Mouse (Mus musculus) testis, postnatal 14 days (tissue): Measurements from ENCODE around the gene Irs1.

Experiments
- DNase-seq: peaks from one replicate; pipeline ENCODE4 v3.0.0; 2021; ENCODE audit warnings: low spot score

Gene Irs1

DNA sequence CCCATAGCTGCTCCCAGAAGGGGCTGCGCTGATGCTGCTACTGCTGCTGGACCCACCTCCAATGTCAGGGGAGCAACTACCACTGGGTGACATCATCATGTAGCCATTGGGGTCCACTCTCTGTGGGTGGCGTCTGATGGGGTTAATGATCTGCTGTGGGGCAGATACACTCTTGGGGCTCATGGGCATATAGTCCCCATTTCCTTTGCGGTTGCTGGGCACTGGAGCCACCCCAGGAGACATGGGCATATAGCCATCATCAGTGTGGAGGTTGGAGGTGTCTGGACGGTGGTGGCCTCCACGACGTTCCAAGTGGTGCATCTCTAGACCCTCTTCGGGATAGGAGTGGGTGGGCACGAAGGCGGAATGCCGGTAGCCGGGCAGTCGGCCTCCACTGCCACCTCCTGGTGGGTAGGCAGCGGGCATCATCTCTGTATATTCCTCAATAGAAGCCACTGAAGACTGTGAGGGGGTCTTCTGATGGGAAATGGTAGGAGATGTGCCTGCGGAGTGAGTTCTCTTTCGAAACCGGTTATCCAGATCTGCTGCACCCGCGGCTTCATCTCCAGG, 2.7 kb downstream of the Irs1 start:
- DNase-seq, result no peak

DNA sequence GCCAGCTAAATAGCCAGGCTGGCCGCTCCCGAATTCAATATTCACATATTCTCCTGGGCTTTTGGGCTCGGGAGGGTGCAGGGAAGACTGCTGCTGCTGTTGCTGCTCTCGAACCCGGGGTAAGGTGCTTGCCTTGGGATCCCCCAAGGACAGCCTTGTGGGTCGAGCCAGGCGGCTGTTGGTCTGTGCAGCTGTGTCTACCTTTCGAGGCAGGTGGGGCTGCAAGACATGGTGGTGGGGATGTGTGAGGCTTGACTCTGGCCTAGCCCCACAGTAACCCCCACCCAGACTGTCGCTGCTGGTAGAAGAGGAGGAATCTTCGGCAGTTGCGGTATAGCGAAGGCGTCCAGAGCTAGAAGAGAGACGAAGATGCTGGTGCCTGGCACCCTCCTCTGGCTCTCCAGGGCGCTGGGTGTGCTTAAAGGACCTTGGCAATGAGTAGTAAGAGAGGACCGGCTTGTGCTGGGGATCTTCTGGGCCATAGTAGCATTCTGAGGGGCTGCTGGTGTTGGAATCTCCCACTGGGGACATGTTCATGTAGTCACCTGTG, 3.4 kb downstream of the Irs1 start:
- DNase-seq, result no peak

DNA sequence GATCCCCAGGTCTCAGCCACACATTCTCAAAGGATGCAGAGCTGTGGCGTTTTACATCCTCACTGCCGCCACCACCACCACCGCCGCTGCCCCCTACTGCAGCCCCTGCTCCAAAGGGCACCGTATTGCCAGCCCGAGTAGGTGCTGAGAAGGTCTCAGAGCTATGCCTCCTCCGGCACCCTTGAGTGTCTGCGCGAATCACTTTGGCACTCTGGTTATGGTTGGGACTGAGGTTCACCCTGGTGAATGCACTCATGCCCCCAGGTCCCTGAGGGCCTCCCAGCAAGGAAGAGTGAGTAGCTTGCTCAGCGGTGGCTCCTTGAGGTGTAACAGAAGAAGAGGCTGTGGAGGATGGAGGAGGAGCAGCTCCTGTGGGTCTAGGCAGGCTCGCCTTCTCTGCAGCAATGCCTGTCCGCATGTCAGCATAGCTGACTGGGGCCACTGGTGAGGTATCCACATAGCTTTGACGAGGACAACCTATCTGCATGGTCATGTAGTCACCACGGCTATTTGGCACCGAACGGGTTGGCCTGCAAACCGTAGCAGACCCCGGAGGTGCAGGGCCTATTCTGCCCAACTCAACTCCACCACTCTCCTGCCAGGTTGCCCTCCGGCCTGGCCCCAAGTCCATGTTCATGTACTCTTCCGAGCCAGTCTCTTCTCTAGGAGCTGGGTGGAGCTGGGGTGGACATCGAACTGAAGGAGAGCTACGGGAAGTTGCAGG, 4.0 kb downstream of the Irs1 start:
- DNase-seq, result no peak

DNA sequence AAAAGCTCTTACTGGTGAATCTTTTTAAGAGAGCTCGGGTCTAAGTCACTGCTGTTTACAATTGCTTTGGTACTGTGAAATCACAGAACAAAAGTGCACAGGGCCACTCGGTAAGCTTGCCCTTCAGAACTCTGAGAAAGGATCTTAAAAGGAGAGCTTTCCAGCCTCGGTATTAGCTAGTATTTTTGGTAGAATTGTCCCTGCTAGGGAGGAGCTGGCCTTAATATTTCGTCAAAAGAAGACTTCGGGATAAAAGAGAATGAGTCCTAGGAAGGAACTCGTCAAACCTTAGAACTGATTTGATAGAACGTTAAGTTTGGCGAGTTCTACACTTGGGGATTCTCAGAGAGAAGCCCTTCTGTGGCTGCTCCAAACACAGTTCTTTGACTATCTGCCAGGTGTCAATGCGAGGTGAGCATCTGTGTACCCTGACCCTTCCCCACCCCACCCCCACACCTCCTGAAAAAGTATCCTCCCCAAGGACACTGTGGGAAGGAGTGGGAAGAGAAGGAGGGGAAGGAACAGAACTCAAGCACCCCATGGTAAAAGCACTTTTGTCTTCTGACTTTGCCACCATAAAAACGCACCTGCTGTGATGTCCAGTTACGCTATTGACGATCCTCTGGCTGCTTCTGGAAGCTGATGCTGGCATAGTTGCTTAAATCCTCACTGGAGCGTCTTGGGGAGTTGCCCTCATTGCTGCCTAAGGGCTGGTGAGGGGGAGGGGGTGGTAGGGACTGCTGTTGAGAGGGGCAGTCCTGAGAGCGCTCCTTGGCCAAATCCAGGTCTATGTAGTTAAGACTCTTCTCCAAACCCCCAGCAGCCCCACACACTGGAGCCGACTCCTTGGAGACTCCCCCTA, 4.8 kb downstream of the Irs1 start:
- no peak for DNase-seq

DNA sequence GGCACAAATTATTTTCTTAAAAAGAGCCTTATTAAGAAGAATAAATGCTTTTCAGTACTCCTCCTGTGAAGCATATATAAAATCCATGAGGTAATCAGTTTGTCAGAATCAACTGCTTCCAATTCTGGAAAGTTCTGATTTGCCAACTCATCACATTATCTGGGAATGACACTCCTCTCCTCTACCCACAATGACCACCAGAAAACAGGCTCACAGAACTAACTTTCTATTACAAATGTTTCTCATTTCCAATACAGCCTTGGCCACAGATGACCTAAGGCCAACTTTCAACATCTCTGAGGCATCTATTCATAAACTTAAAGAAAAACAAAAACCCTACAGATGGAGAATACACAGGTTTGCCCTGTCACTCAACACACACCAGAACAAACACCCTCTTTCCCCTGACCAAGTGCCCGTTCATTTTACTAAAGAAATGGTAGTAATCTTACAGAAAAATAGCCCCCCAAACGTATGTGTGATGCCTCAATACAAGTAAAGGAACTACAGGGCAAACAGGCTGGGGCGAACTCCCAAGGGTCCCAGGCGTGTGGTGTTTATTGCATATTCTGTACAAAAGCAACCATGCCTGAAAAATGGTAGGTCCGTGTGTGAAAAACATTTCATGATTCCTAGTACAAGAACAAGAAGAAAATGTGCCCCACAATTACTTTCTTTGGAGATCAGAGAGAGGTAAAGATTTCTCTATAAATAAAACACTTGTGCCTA, 5.6 kb downstream of the Irs1 start:
- DNase-seq, result no peak

DNA sequence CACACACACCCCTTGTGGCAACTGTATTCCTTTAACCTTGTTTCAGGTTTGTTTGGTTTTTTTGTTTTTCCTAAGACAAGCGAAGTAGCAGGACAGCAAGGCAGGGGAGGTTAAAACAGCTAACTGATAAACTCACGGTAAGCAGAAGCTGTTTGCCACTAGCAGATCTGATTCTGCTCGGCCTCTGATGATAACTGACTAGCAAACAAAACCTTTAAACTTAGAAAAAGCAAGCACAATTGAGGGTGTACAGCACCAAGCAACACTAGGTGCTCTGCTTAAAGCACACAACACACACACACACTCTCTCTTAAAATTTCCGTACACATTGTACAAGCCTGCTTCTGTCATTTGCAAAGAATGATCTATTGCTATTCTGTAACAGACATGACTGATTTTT, 6.8 kb downstream of the Irs1 start:
- no peak for DNase-seq

DNA sequence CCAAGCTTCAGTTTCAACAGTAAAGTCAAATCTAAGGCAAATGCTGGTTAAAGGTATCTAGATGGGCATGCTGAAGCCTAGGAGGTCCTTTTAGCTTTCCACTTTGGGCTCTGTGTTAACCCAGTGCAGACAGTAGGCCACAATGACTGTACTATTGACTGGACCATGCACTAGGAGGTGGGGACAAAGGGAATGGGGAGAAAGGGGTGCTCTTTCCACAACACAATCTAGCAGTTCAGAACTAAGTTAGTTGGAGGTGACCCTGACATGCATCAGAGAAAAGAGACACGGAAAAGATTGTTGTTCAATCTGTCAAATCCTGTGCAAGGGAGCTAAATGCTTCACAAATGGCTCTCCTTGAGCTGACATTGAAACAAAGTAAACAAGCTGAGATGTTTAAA, 7.3 kb downstream of the Irs1 start:
- DNase-seq, result no peak

DNA sequence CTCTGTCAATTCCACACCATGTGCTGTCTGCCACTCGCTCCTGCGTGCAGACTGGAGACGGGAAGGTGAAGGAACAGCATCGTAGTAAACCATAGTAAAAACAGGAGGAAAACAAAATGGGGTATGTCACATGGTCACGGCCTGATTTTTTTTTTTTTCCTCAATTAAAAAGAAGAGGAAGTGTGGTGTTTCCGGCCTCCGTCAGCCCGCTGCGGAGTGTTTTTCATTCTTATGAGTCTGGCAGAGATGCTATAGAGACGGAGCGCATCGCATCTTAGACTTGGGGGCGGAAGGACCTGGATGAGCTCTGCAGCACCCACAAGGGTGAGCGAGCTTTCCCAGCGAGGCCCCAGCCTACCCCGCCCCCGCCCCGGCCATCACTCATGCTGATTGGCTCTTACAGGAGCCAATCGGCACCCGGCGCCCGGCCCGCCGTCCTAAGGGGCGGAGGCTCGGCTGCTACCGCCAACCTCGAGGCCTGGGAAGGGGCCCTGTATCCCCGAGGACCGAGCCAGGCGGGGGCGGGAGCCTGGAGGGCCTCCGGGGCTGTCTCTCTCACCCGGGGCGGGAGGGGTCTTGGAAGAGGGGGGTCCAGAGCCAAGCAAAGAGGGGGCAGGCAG, 8.1 kb downstream of the Irs1 start:
- peak; percentile 90 for DNase-seq

DNA sequence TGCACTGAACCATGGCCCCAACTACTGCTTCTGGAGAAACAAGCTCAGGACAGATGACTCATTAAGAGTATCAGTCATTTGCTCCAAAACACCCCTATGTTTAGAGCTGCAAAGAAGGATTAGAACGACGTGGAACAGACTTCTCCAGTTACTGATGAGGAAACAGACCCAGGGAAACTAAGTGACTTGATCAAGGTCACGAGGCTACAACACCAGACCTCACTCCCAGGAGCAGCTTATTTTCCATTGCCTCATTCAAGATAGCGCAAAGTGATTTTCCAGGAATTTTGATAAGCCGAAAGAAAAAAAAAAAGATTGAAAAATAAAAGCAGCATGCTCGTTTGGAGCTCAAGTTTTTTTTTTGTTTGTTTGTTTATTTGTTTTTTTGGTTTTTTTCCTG, 9.4 kb downstream of the Irs1 start:
- DNase-seq, result no peak

DNA sequence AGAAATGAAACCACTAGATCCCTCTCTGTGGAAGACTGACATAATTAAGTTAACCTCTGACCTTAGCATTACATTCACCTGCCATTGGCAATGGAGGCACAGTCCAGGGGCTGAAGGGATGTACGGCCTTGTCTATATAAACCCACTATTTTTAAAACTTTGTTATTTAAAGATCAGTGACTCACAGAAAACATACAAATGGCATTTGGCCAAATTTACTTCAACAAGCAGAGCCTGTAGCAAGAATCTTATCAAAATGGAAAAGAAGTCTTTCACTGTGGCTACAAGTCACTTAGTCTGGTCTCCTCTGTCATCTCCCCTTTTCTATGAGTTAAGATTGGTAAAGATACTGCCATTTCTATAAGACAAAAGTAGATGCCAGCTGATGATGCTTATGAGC, 11.4 kb downstream of the Irs1 start:
- DNase-seq, result no peak

DNA sequence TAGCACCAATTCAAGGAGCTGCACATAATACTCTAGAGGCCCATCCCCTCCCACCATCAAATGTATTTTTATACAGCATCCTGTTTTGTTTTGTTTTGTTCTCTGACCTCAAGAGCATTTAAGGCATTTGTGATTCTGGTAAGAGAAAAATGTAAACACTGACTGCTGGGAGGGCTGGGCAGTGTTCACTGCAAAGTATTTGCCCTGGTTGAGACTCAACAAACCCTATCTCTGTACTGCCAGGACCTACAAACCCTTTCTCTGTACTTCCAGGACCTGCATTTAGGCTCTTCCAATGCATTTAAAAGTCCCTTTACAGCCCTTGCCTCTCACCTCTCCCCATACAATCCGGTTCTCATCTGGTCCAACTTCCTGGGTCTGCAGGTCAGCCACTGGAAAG, 16.9 kb downstream of the Irs1 start:
- no peak for DNase-seq

DNA sequence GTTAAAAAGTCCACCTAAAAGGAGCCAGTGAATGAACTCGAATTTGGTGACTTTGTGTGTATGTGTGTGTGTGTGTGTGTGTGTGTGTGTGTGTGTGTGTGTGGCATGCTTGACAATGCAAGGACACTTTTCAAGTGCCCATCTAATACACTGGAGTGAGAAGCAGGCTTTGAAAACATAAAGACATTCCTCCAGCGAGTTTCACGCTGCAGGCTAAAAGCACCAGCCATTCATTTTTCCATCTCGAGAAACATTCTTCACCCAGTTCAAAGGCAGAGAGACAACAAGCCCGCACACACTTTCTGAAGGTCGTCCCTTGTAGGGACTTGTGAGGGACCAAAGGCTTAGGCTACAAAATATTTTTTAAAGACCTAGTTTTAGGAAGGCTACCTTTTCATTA, 17.7 kb downstream of the Irs1 start:
- DNase-seq, result no peak

DNA sequence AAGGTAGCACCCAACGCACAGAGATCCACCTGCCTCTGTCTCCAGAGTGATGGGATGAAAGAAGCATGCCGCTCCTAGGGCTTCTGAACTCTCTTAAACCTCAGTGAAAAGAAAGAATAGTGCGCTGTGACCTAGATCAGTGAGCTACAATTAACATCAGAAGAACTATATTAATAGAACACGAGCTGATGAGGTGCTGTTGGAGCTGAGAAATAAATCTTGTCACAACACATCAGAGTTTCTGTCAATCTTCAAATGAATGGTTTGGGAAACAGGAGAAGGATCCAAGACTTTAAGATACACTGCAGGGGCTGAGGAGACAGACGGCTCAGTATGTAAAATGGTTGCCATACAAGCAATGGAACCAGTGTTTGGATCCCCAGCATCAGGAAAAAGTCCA, 19.0 kb downstream of the Irs1 start:
- DNase-seq, result no peak

DNA sequence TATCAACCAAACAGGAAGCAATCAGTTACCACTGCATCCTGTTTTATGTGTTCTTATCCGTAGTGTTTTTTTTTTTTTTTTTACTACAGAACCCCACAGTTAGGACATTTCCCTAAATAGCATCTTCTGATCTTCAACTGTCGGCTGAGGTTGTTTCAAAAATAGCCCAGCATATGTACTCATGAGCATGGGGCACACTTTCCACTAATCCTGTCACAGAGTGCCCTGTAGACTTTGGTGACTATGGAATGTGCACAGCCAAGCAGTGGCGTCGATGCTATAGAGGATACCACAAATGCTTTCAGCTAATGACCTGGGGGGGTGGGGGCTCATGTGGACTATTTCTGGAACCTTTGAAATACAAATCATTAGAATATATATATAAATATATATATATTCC, 23.7 kb downstream of the Irs1 start:
- no peak for DNase-seq

DNA sequence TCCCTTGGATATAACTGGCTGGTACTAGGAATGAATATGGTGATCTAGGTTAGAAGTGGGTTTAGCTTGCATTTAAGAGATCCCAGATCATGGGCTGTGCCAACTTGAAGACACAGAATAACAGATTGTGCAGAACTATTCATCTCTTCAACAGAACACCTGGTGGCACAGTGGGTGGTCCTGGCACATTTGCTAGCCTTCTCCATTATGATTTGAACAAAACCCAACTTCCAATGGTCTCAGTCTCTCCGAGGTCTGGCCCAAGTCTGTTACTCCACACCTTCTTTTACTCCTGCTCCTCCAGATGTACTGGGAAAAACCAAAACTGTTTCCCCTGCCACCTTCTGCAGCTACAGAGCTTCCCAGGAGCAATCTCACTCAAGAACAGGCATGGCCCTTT, 28.9 kb downstream of the Irs1 start:
- DNase-seq, result no peak

DNA sequence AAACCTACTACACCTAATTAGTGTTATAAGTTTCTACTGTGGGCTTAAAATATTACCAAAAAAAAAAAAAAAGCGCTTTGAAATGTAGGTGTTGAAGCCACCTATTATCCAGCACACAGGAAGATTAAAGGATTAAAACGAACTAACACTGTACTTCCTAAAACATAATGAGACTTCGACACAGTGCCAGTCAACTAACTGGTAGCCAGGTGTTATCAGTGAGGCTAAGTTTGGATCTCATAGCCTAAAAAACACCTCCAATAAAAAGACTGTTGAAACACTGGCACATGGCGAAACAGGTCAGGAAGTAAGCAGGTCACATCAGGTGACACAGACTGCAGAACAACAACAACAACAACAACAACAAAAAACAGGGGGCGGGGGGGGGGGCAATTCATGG, 29.6 kb downstream of the Irs1 start:
- DNase-seq, result no peak

DNA sequence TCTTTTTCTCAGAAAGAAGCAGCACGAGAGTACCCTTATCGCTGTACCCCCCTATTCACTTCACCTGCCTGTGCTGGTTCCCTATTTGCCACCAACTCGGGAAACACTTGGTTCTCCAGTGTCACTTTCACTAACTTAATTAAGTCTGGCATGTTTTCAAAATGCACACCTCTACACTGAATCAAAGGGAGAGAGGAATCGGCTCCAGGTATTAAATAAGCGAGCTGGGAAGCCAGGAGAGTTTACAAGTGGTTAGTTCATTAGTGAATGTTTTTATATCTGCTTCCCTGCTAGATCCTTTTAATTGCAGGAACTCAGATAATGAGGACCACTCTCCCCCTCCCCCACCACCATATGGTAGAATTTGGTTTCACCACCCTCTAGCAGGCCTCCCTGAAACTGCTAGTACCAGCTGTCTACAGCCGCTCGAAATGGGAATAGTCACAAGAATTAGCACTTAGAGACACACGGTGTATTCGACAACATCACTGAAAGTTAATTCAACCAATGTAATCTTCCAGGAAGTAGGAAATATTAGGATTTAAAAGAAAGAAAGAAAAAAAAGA, 30.1 kb downstream of the Irs1 start:
- no peak for DNase-seq

DNA sequence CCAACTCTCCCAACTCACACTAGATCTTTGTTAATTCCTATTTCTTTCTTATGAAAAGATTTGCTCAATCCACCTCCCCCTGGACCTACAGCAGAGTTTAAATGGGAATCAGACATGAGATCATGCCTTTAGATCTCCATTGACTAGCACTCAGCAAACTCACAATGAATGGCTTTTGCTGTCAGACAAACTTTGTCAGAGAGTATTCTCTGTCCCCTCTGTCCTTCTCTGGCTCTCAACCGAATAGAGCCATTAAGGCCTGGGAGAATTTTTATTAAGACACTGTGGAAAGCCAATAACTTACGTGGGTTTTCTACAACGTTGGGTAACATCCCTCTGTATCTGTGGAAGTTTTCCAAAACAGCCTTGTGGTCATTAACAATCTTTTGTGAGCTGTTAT, 31.2 kb downstream of the Irs1 start:
- DNase-seq, result no peak

DNA sequence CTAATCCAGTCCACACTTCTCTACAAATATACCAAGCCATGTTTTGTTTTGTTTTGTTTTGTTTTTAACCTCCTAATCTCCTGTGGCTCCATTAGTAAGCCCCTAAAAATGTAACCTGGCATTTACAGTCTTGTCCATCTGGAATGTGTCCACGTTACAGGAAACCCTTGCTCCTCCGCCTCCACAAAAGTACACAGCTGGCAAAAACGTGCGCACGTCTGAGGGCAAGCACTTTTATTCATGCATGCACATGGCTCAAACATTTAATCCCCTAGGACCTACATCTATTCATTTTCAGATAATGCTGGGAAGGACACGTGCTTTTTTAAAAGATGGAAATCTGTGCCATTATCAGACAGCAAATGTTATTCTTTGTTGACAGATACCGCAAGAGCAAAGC, 32.9 kb downstream of the Irs1 start:
- no peak for DNase-seq

DNA sequence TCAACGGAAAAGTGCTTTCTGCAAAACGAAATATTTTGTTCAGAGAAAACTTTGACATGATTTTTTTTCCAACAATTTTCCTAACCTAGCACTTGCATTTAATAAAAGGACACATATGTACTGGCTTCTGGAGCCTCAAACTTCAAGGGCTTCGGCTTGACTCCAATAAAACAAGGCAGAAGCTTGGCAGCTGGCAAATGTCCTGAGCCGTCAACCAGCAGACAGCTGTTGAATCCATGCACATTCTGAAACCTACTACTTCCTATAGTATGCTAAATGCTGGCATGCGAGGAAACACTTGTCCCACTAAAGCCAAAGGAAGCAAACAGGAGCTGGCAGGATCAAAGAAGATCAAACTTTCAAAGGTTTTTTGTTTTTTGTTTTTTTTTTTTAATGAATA, 33.8 kb downstream of the Irs1 start:
- no peak for DNase-seq

DNA sequence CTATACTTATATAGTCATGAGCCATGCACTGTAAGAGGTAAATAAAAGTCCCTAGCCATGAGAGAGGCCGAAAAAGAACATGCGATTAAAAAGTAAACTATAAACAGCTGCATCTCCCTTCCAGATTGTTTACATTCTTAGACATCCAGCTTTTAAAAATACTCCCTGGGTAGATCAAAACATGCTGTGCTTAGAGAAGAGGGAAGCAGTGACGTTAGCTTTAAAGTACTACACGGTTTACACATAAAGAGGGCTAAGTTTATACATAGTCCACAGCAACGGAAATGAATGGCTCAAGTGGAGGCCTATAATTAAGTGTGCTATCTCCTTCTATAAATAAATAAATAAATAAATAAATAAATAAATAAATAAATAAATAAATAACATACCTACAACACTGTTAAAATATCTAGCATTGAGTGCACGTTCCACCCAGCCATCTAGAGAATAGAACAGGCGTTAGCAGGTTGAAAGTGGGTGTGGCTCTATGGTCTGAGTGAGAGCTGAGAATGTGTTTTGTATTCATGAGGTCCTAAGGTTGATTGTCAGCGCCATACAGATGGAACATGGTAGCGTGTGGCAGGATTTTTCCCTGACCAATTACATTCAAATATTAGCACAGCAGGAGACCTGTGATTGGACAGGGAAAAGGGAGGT, 37.3 kb downstream of the Irs1 start:
- no peak for DNase-seq
